ENCODE assay signal across 17 mouse cellular contexts in the genomic region with DNA sequence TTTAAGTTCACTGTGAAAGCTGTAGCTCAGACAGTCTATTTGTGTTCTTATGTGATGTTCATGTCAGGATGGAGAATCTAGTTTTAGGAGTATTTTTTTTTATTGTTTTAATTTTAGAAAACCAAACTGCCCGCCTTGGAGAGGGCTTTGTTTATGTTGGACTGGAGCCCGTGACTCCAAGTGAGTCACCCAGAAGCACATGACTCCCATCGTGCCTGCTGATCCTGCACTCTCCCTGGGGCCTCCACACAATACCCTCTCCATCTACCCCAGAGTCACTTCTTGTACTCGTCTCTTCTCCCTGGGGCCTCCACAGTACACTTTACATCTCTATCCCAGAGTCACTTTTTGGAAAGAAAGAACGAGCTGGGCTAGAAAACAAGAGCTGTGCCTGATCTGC. TPM values are rescaled to one million over a fixed set of nuclear protein-coding genes. Genes with fewer than 3 reads are reported as not detected.
DNase-seq lines count a peak whose midpoint lies in the region; ATAC-seq lines count a peak whose summit lies in the region.
"Had no signal": no experiment of that assay in that cellular context is flagged by ENCODE, and none has a peak within 500 bp of the region (broad histone marks: within the 10 kb centered on the region; RNA-seq: fewer than 3 reads in every experiment).

No protein-coding gene starts in this region.

- H3K27me3 ChIP-seq in embryonic facial prominence, embryonic 14.5 days (replicated peaks; ENCODE audit: control insufficient read depth, insufficient read depth, low read length) = no peaks in the 10 kb centered on the region
- H3K27me3 ChIP-seq in embryonic facial prominence, embryonic 10.5 days (replicated peaks; ENCODE audit: low read depth, poor library complexity, severe bottlenecking) = no peaks in the 10 kb centered on the region
- no peaks in the 10 kb centered on the region for H3K27me3 ChIP-seq in kidney, embryonic 15.5 days
- H3K27me3 ChIP-seq in forebrain, embryonic 13.5 days = no peaks in the 10 kb centered on the region
- H3K27me3 ChIP-seq: liver, embryonic 13.5 days had no signal

- no peak overlapping the region for H3K9ac ChIP-seq in embryonic facial prominence, embryonic 14.5 days (ENCODE audit: low read depth, low read length)
- no peak overlapping the region for H3K9ac ChIP-seq in kidney, embryonic 15.5 days
- no peak overlapping the region for H3K9ac ChIP-seq in forebrain, embryonic 13.5 days
- H3K9ac ChIP-seq: liver, embryonic 13.5 days had no signal

- DNase-seq in embryonic facial prominence, embryonic 14.5 days (ENCODE audit: low spot score) = peak; percentile 34
- DNase-seq in embryonic facial prominence, embryonic 10.5 days (ENCODE audit: low spot score) = no peak
- DNase-seq in kidney, postnatal 10 days = peak; percentile 39
- DNase-seq in fibroblast of lung, adult 2 months (ENCODE audit: low read depth) = peak; percentile 44
- peak; percentile 9 for DNase-seq in telencephalon, adult 2 months (ENCODE audit: low read depth, low spot score)
- no peak for DNase-seq in cerebellum, adult 18-20 months
- DNase-seq: cerebellum, postnatal 36 days; gastrocnemius, postnatal 36 days; left cerebral cortex, postnatal 4 days; liver, embryonic 13.5 days; right cerebral cortex, postnatal 14 days had no signal

- H3K4me1 ChIP-seq in embryonic facial prominence, embryonic 14.5 days (ENCODE audit: control insufficient read depth, insufficient read depth, low read length) = 0 out of 2 replicates have a peak, but pooled peaks cover 4% of the 10 kb centered on the region
- H3K4me1 ChIP-seq in embryonic facial prominence, embryonic 10.5 days = no peaks in the 10 kb centered on the region
- no peaks in the 10 kb centered on the region for H3K4me1 ChIP-seq in kidney, embryonic 15.5 days
- H3K4me1 ChIP-seq in forebrain, embryonic 13.5 days = no peaks in the 10 kb centered on the region
- H3K4me1 ChIP-seq: hindbrain, embryonic 10.5 days; liver, embryonic 13.5 days had no signal

- H3K9me3 ChIP-seq in embryonic facial prominence, embryonic 14.5 days (ENCODE audit: control insufficient read depth, low read length) = no peaks in the 10 kb centered on the region
- no peaks in the 10 kb centered on the region for H3K9me3 ChIP-seq in embryonic facial prominence, embryonic 10.5 days
- H3K9me3 ChIP-seq in kidney, embryonic 15.5 days (replicated peaks) = no peaks in the 10 kb centered on the region
- no peaks in the 10 kb centered on the region for H3K9me3 ChIP-seq in forebrain, embryonic 13.5 days (replicated peaks)
- H3K9me3 ChIP-seq: hindbrain, embryonic 10.5 days; liver, embryonic 13.5 days had no signal

- H3K36me3 ChIP-seq in embryonic facial prominence, embryonic 14.5 days (ENCODE audit: control insufficient read depth, insufficient read depth, low read length) = no peaks in the 10 kb centered on the region
- no peaks in the 10 kb centered on the region for H3K36me3 ChIP-seq in embryonic facial prominence, embryonic 10.5 days (replicated peaks)
- no peaks in the 10 kb centered on the region for H3K36me3 ChIP-seq in kidney, embryonic 15.5 days
- no peaks in the 10 kb centered on the region for H3K36me3 ChIP-seq in forebrain, embryonic 13.5 days (ENCODE audit: poor library complexity, severe bottlenecking)
- H3K36me3 ChIP-seq: hindbrain, embryonic 10.5 days; liver, embryonic 13.5 days had no signal

- no peak; the same call in 1 of the 2 replicates for ATAC-seq in embryonic facial prominence, embryonic 14.5 days (ENCODE audit: low read depth)
- no peak for ATAC-seq in kidney, embryonic 15.5 days (replicated peaks; ENCODE audit: low FRiP score)
- ATAC-seq in forebrain, embryonic 13.5 days = no peak
- ATAC-seq: forebrain, embryonic 16.5 days; intestine, postnatal 0 days had no signal

- no peak overlapping the region for H3K4me2 ChIP-seq in embryonic facial prominence, embryonic 14.5 days (ENCODE audit: low read depth, low read length)
- H3K4me2 ChIP-seq in kidney, embryonic 15.5 days = no peak overlapping the region
- H3K4me2 ChIP-seq in forebrain, embryonic 13.5 days = no peak overlapping the region
- H3K4me2 ChIP-seq: liver, embryonic 13.5 days had no signal

- H3K27ac ChIP-seq in embryonic facial prominence, embryonic 14.5 days (replicated peaks; ENCODE audit: low read depth, low read length) = no peak overlapping the region
- H3K27ac ChIP-seq in embryonic facial prominence, embryonic 10.5 days (replicated peaks) = no peak overlapping the region
- no peak overlapping the region for H3K27ac ChIP-seq in kidney, embryonic 15.5 days
- no peak overlapping the region for H3K27ac ChIP-seq in forebrain, embryonic 13.5 days
- H3K27ac ChIP-seq: hindbrain, embryonic 10.5 days; liver, embryonic 13.5 days had no signal

- WGBS in embryonic facial prominence, embryonic 14.5 days = 47% methylated on average over 5 of the region's 5 CpGs
- 81% methylated on average over 5 of the region's 5 CpGs for WGBS in embryonic facial prominence, embryonic 10.5 days
- 55% methylated on average over 5 of the region's 5 CpGs for WGBS in kidney, embryonic 15.5 days
- 72% methylated on average over 5 of the region's 5 CpGs for WGBS in forebrain, embryonic 13.5 days

- H3K4me3 ChIP-seq in embryonic facial prominence, embryonic 14.5 days (ENCODE audit: low read depth, low read length) = no peak overlapping the region
- no peak overlapping the region for H3K4me3 ChIP-seq in embryonic facial prominence, embryonic 10.5 days
- H3K4me3 ChIP-seq in kidney, embryonic 15.5 days (replicated peaks) = no peak overlapping the region
- H3K4me3 ChIP-seq in forebrain, embryonic 13.5 days = no peak overlapping the region
- H3K4me3 ChIP-seq: hindbrain, embryonic 10.5 days; liver, embryonic 13.5 days; myocyte had no signal

RNA-seq across cellular contexts. Expression of a gene that starts 30.5 kb away (rescaled TPM):
- 254 and 276 TPM in 2 replicates for polyA plus RNA-seq in embryonic facial prominence, embryonic 14.5 days (2014; fragmentation: Nextera tagmentation; extraction: Ambion mirVana)
- 281 and 286 TPM in 2 replicates for polyA plus RNA-seq in embryonic facial prominence, embryonic 10.5 days (2016; fragmentation: Nextera tagmentation; extraction: Ambion mirVana)
- polyA plus RNA-seq in kidney, embryonic 15.5 days (2015; fragmentation: Nextera tagmentation; extraction: Ambion mirVana) = 246 and 271 TPM in 2 replicates
- polyA plus RNA-seq in forebrain, embryonic 13.5 days (2015; fragmentation: Nextera tagmentation; extraction: Ambion mirVana) = 265 and 298 TPM in 2 replicates

Comparison
In these comparisons a context has a peak if more than half of its experiments do, and no peak if none do; other contexts are left out.
1. DNase-seq: peak in embryonic facial prominence, embryonic 14.5 days (single experiment), kidney, postnatal 10 days (single experiment), fibroblast of lung, adult 2 months (single experiment) and telencephalon, adult 2 months (single experiment); none in embryonic facial prominence, embryonic 10.5 days (single experiment) and cerebellum, adult 18-20 months (0 of 2).